Mouse (Mus musculus) G1E (cell line): ENCODE measurements around the gene Otop2.

Source experiments
- CTCF ChIP-seq: IDR thresholded peaks from 2 replicates; pipeline ENCODE4 v1.5.1; 2012; ENCODE audit warnings: low read depth, low read length, inconsistent platforms, mixed read lengths
- GATA1 ChIP-seq: IDR thresholded peaks from 2 replicates; pipeline ENCODE4 v1.6.1; 2012; ENCODE audit warnings: borderline replicate concordance, low read length, inconsistent platforms, mixed read lengths
- GATA2 ChIP-seq: IDR thresholded peaks from 2 replicates; pipeline ENCODE4 v1.6.1; 2012; ENCODE audit warnings: low read depth, low read length, inconsistent platforms, borderline replicate concordance
- POLR2AphosphoS5 ChIP-seq: IDR thresholded peaks from 2 replicates; pipeline ENCODE4 v1.6.1; 2012; ENCODE audit warnings: low read depth, low read length, inconsistent platforms; ENCODE audit not compliant: insufficient replicate concordance
- TAL1 ChIP-seq: conservative IDR thresholded peaks from 2 replicates; pipeline ENCODE4 v1.6.1; 2012; ENCODE audit warnings: low read depth, low read length, inconsistent platforms, mixed read lengths

DNA sequence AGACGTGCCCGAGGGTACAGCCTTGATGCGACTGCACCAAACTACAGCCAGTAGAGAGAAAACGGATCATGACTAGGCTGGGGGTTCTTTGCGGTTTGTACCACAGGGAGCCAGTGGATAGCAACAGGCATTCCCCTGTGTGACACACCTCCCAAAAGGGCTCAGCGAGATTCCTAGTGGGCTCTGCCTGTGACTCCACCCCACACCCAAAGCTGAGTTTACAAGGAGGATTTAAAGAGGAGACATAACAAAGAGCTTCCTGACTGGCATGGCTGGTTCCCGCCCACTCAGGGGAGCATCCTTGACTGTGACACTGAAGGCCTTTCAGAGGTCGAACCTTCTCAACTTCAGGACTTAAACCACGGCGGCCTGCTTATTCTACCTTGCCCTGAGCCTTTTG, 15.5 kb upstream of the Otop2 start:
- no peak for TF ChIP-seq CTCF
- no peak for TF ChIP-seq GATA1
- TF ChIP-seq TAL1: no peak
- TF ChIP-seq POLR2AphosphoS5: no peak
- no peak for TF ChIP-seq GATA2
